Mouse (Mus musculus) heart, embryonic 14.5 days (tissue): ENCODE results near the gene Nat8l. TPM values are rescaled to one million over a fixed set of nuclear protein-coding genes. Genes with fewer than 3 reads are reported as not detected.

Source experiments
- ATAC-seq: fragments of 200-750 bp; cut with Nextera tagmentation; 2 replicates; pipeline ENCODE4 v1.8.0; 2017; ENCODE audit warnings: low read depth, moderate TSS enrichment; ENCODE audit not compliant: insufficient number of reproducible peaks, insufficient read depth, low FRiP score
- H3K27ac ChIP-seq, 2 experiments: fragments of 200-500 bp in 1 of 2; fragments of 300-500 bp in 1 of 2; sonication (generic) in 1 of 2; replicated peaks in 1 of 2; 2 replicates each; pipeline ENCODE4 v1.5.1; 2012 to 2014; ENCODE audit warnings: low read depth in 2 of 2, low read length in 2 of 2, control low read depth in 1 of 2, mild to moderate bottlenecking in 1 of 2, mixed read lengths in 1 of 2; ENCODE audit not compliant: control insufficient read depth in 1 of 2, insufficient read depth in 1 of 2
- H3K27me3 ChIP-seq: fragments of 300-500 bp; sonication (generic); 2 replicates; pipeline ENCODE4 v1.6.1; 2014; ENCODE audit warnings: mild to moderate bottlenecking, low read length, control low read depth; ENCODE audit not compliant: control insufficient read depth, insufficient read depth
- H3K36me3 ChIP-seq: fragments of 300-500 bp; sonication (generic); 2 replicates; pipeline ENCODE4 v1.6.1; 2014; ENCODE audit warnings: mild to moderate bottlenecking, control low read depth, low read length, mixed read lengths; ENCODE audit not compliant: control insufficient read depth, insufficient read depth
- H3K4me1 ChIP-seq, 2 experiments: fragments of 200-500 bp in 1 of 2; fragments of 300-500 bp in 1 of 2; sonication (generic) in 1 of 2; 2 replicates each; pipeline ENCODE4 v1.6.1; 2012 to 2014; ENCODE audit warnings: low read length in 2 of 2, control low read depth in 1 of 2, mixed read lengths in 1 of 2; ENCODE audit not compliant: control insufficient read depth in 2 of 2, insufficient read depth in 2 of 2
- H3K4me2 ChIP-seq: fragments of 300-500 bp; sonication (generic); 2 replicates; pipeline ENCODE4 v1.6.1; 2014; ENCODE audit warnings: mild to moderate bottlenecking, low read length
- H3K4me3 ChIP-seq, 2 experiments: fragments of 200-500 bp in 1 of 2; fragments of 300-500 bp in 1 of 2; sonication (generic) in 1 of 2; 2 replicates each; pipeline ENCODE4 v1.5.1; 2012 to 2014; ENCODE audit warnings: low read length in 2 of 2, mild to moderate bottlenecking in 2 of 2, control low read depth in 1 of 2, low read depth in 1 of 2, moderate library complexity in 1 of 2; ENCODE audit not compliant: control insufficient read depth in 1 of 2, insufficient read depth in 1 of 2
- H3K9ac ChIP-seq: fragments of 300-500 bp; sonication (generic); 2 replicates; pipeline ENCODE4 v1.6.1; 2014; ENCODE audit warnings: mild to moderate bottlenecking, low read length
- H3K9me3 ChIP-seq: fragments of 300-500 bp; sonication (generic); 2 replicates; pipeline ENCODE4 v1.6.1; 2016; ENCODE audit warnings: low read length, control low read depth; ENCODE audit not compliant: control insufficient read depth
- WGBS: fragments of 180-500 bp; shearing (Covaris S2); extraction: QIAGEN DNeasy Blood & Tissue Kit; methylation state at CpG from one replicate; pipeline ENCODE4 v1.1.7; 2014; 5-methylcytosine and 5-hydroxymethylcytosine counted together
- polyA plus RNA-seq: library from polyadenylated mRNA; unstranded; fragments of >200 nt; fragmentation: Nextera tagmentation; extraction: Ambion mirVana; gene quantifications from 2 replicates; pipeline ENCODE4 v1.2.1, GENCODE M21; 2014

Nat8l gene
- polyA plus RNA-seq, 1 experiment from 2014 or later: 0.57 TPM

DNA sequence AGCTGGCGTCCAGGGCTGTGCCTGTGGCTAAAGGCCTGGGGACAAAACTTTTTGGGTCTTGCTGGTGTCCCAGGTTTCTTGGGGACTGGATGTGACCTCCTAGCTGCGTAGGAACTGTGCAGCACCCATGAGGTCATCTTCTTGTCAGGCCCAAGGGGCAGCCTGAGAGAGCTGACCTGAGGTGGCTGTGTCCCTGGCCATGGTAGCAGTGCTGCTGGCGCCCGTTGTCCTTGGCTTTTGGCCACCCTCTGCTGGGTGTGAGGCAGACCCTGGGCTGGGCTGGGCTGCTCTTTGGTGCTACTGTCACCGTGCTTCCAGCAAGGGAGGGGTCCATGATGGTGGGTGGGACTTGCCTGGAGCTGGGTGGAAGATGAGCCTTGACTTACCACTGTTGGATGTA lies 8.8 kb downstream of the Nat8l start:
- Histone ChIP-seq H3K27ac (no peak overlapping the region), H3K9me3 (no peaks in the 10 kb centered on the region), H3K4me3 (no peak overlapping the region), H3K4me1 (peaks cover 0 to 2% of the 10 kb centered on the region in 2 experiments; a peak in 1 of 4 replicates), H3K36me3 (peaks cover 8% of the 10 kb centered on the region; the same call in 1 of the 2 replicates), H3K4me2 (no peak overlapping the region), H3K27me3 (no peaks in the 10 kb centered on the region; the same call in 1 of the 2 replicates), H3K9ac (no peak overlapping the region)
- WGBS: 77% methylated on average over 5 of the region's 5 CpGs
- no peak for ATAC-seq

DNA sequence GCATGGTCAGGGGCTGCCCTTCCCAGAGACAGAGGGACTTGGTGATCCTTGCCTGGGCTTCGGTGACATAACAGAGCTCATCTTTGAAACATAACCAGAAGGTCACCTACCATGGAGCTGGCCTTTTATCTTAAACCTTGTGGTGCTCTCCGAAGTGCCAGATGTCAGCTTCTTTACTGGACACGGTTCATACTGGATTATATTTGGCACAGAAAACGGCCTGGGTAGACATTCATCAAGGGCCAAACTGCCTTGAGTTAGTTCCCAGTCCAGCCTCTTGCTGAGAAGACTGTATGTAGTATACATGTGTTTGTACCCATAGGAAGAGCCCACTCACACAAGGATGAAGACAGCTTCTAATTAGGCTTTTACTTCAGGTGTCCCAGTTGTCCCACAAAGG lies 11.0 kb downstream of the Nat8l start:
- no peak for ATAC-seq
- no peak overlapping the region for H3K27ac ChIP-seq
- no peaks in the 10 kb centered on the region for H3K9me3 ChIP-seq
- no peak overlapping the region for H3K4me3 ChIP-seq
- H3K27me3 ChIP-seq: no peaks in the 10 kb centered on the region; the same call in 1 of the 2 replicates
- WGBS: 62% methylated on average over 4 of the region's 4 CpGs
- no peak overlapping the region for H3K9ac ChIP-seq
- peaks cover 0 to 2% of the 10 kb centered on the region in 2 experiments; a peak in 1 of 4 replicates for H3K4me1 ChIP-seq
- H3K4me2 ChIP-seq: no peak overlapping the region
- H3K36me3 ChIP-seq: no peaks in the 10 kb centered on the region; the same call in 1 of the 2 replicates

DNA sequence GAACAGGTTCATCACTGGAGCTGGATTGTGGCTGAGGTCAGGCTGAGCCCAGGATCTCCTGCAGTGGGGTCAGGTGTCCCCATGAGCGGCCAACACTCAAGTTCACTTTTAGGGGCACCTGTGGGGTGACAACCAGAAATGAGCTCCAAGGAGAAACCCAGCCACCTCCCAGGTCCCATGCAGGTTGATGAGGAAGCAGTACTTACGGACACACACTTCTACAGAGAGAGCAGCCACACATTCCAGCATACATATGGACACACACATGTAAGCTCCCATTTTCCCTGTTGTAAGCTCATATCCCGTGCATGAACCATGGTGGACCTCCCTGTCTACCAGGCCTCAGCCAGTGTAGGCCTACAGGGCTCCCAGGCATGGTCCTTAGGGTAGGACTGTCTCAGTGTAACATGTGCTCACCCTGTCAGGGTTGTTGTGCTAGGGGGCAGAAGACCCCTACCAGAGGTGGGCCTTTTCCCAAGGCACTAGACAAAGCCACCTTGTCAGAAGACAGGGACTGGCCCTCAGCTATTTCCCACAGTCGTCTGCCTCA lies 11.7 kb downstream of the Nat8l start:
- Histone ChIP-seq H3K27me3 (no peaks in the 10 kb centered on the region; the same call in 1 of the 2 replicates), H3K4me3 (no peak overlapping the region), H3K4me1 (peaks cover 0 to 2% of the 10 kb centered on the region in 2 experiments; a peak in 1 of 4 replicates), H3K9ac (no peak overlapping the region), H3K36me3 (no peaks in the 10 kb centered on the region), H3K9me3 (no peaks in the 10 kb centered on the region), H3K27ac (no peak overlapping the region), H3K4me2 (no peak overlapping the region)
- 77% methylated on average over 4 of the region's 4 CpGs for WGBS
- ATAC-seq: no peak

GRCm38 (mm10) chr5:34014652-34015051 lies 18.9 kb downstream of the Nat8l start:
- Histone ChIP-seq H3K4me3 (no peak overlapping the region), H3K9me3 (no peaks in the 10 kb centered on the region), H3K9ac (no peak overlapping the region), H3K4me2 (no peak overlapping the region), H3K27me3 (no peaks in the 10 kb centered on the region), H3K36me3 (no peaks in the 10 kb centered on the region), H3K4me1 (no peaks in the 10 kb centered on the region), H3K27ac (no peak overlapping the region)
- 72% methylated on average over 1 of the region's 1 CpGs for WGBS
- ATAC-seq: no peak

DNA sequence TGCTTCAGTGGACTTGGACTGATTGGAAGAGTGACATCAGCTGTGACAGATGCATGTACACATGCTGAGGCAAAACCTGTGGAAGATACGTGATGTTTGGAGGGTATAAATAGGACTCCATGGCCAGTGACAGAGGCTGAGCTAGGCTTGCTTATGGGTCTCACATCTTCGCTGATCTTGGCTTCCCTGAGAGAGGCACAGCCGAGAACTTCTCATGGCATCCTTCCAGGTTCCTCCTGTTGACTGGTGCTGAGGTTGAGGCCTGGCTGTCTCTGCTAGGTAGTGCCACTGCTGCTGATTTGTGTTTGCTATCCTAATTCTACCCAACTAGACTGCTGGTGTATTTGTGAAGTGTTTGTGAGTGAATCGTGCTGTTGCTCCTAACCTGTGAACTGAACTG lies 23.2 kb downstream of the Nat8l start:
- Histone ChIP-seq H3K9ac (no peak overlapping the region), H3K27ac (no peak overlapping the region), H3K4me1 (no peaks in the 10 kb centered on the region), H3K9me3 (no peaks in the 10 kb centered on the region), H3K27me3 (no peaks in the 10 kb centered on the region), H3K4me2 (no peak overlapping the region), H3K36me3 (no peaks in the 10 kb centered on the region), H3K4me3 (no peak overlapping the region)
- WGBS: 61% methylated on average over 4 of the region's 4 CpGs
- no peak for ATAC-seq

DNA sequence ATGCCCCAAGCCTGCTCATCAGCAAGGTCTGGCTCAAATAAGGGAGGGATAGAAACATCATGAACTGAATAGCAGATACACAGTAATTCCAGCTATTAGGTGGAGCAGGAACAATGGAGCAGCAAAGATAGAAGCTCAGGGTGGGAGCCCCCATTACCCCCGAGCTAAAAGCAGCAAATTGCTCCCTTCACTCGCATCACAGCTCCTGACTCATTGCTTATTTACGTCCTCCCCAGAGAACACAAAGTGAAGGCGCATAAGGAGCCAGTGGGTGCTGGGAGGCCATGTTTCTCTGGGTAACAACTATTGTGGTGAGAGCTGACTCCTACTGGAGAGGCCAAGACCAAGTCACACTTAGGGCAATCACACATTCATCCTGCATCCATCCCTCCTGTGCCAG lies 34.3 kb downstream of the Nat8l start:
- no peaks in the 10 kb centered on the region for H3K36me3 ChIP-seq
- WGBS: 68% methylated on average over 4 of the region's 4 CpGs
- no peak overlapping the region for H3K4me2 ChIP-seq
- no peaks in the 10 kb centered on the region for H3K9me3 ChIP-seq
- H3K4me3 ChIP-seq: no peak overlapping the region
- no peak for ATAC-seq
- no peak overlapping the region for H3K9ac ChIP-seq
- H3K27ac ChIP-seq: no peak overlapping the region
- no peaks in the 10 kb centered on the region for H3K4me1 ChIP-seq
- H3K27me3 ChIP-seq: no peaks in the 10 kb centered on the region

DNA sequence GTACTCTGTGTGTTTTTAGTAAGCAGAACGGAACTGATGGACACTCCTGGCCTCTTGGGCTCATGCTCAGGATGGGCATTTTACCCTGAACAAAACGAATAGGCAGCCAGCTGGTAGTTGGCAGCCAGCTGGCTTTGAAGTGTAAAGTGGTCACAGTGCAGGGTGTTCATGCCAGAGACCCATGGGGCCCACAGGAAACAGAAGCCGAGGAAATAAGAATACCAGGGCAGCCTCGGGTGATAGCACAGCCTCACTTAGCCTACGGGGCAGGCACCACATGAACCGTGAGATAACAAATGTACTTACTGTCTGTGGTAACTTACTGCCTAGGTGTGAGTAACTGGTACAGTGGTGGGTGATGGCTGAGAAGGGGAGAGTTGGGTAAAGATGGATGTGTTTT lies 35.2 kb downstream of the Nat8l start:
- no peak overlapping the region for H3K9ac ChIP-seq
- H3K9me3 ChIP-seq: no peaks in the 10 kb centered on the region
- H3K4me1 ChIP-seq: no peaks in the 10 kb centered on the region
- H3K27me3 ChIP-seq: no peaks in the 10 kb centered on the region
- no peak overlapping the region for H3K27ac ChIP-seq
- WGBS: 46% methylated on average over 6 of the region's 6 CpGs
- ATAC-seq: no peak
- no peaks in the 10 kb centered on the region for H3K36me3 ChIP-seq
- H3K4me2 ChIP-seq: no peak overlapping the region
- H3K4me3 ChIP-seq: no peak overlapping the region

GRCm38 (mm10) chr5:34032520-34032919 lies 36.7 kb downstream of the Nat8l start:
- no peaks in the 10 kb centered on the region for H3K9me3 ChIP-seq
- H3K27me3 ChIP-seq: no peaks in the 10 kb centered on the region
- no peak overlapping the region for H3K27ac ChIP-seq
- ATAC-seq: no peak
- 62% methylated on average over 3 of the region's 3 CpGs for WGBS
- H3K9ac ChIP-seq: no peak overlapping the region
- no peak overlapping the region for H3K4me3 ChIP-seq
- H3K36me3 ChIP-seq: no peaks in the 10 kb centered on the region
- H3K4me2 ChIP-seq: no peak overlapping the region
- H3K4me1 ChIP-seq: no peaks in the 10 kb centered on the region
